Mouse (Mus musculus) lung, adult 18-20 months (tissue): Measurements from ENCODE around the gene Tcp11l2.
A peak's percentile ranks its signal among the peaks of the same experiment; 100 is the strongest.

ENCODE experiments used
- DNase-seq, 2 experiments: peaks; one replicate each; pipeline ENCODE4 v3.0.0; 2022; ENCODE audit warnings: mixed read lengths in 2 of 2

Tcp11l2 gene

GRCm38 (mm10) chr10:84576395-84577070 lies at the start of gene Tcp11l2:
Tcp11l2 (plus strand) TSS chr10:84576626.
- DNase-seq = peak; percentile 96 to 97

- DNase-seq = no peak
These were observed 49.4 kb upstream of the Tcp11l2 start for GRCm38 (mm10) chr10:84527070-84527469.

GRCm38 (mm10) chr10:84527631-84528030 lies 48.8 kb upstream of the Tcp11l2 start:
- DNase-seq = no peak

GRCm38 (mm10) chr10:84530388-84530787 lies 46.0 kb upstream of the Tcp11l2 start:
- DNase-seq = no peak

- no peak for DNase-seq
These were observed 44.9 kb upstream of the Tcp11l2 start for GRCm38 (mm10) chr10:84531576-84531975.

- peak; percentile 78 to 87 for DNase-seq
These were observed 44.1 kb upstream of the Tcp11l2 start for GRCm38 (mm10) chr10:84532191-84532889.

GRCm38 (mm10) chr10:84532911-84533882 lies 43.2 kb upstream of the Tcp11l2 start:
- peak; percentile 55 to 59 for DNase-seq

GRCm38 (mm10) chr10:84533912-84534671 lies 42.3 kb upstream of the Tcp11l2 start, which contains the start of gene Ckap4:
Ckap4 (minus strand) TSS chr10:84534062.
- peak; percentile 73 to 85 for DNase-seq

- no peak for DNase-seq
These were observed 41.0 kb upstream of the Tcp11l2 start for GRCm38 (mm10) chr10:84535458-84535857.

- no peak for DNase-seq
These were observed 40.6 kb upstream of the Tcp11l2 start for GRCm38 (mm10) chr10:84535859-84536258.

GRCm38 (mm10) chr10:84539651-84540050 lies 36.8 kb upstream of the Tcp11l2 start:
- DNase-seq = no peak

- DNase-seq = no peak
These were observed 33.4 kb upstream of the Tcp11l2 start for GRCm38 (mm10) chr10:84542802-84543658.

GRCm38 (mm10) chr10:84544841-84545610 lies 31.4 kb upstream of the Tcp11l2 start:
- no peak for DNase-seq

GRCm38 (mm10) chr10:84549146-84549919 lies 27.1 kb upstream of the Tcp11l2 start:
- DNase-seq = no peak

- DNase-seq = no peak
These were observed 26.5 kb upstream of the Tcp11l2 start for GRCm38 (mm10) chr10:84549920-84550293.

- no peak for DNase-seq
These were observed 24.6 kb upstream of the Tcp11l2 start for GRCm38 (mm10) chr10:84551846-84552245.

- DNase-seq = no peak
These were observed 23.9 kb upstream of the Tcp11l2 start for GRCm38 (mm10) chr10:84552477-84552876.

GRCm38 (mm10) chr10:84554291-84555009 lies 22.0 kb upstream of the Tcp11l2 start:
- no peak for DNase-seq

- no peak for DNase-seq
These were observed 20.3 kb upstream of the Tcp11l2 start for GRCm38 (mm10) chr10:84556120-84556519.
